Mouse (Mus musculus) brain, embryonic 14.5 days (tissue): ENCODE results near the gene Ctsz.

ENCODE experiments used
- CTCF ChIP-seq: fragments of 200-500 bp; IDR thresholded peaks from 2 replicates; pipeline ENCODE4 v1.5.1; 2012; ENCODE audit warnings: inconsistent platforms, mild to moderate bottlenecking, moderate library complexity, borderline replicate concordance; ENCODE audit not compliant: insufficient read depth, insufficient read length; ENCODE audit errors: extremely low read depth
- POLR2A ChIP-seq: fragments of 200-500 bp; IDR thresholded peaks from 2 replicates; pipeline ENCODE4 v1.6.1; 2012; ENCODE audit warnings: mild to moderate bottlenecking, inconsistent platforms, borderline replicate concordance; ENCODE audit not compliant: poor library complexity, insufficient read depth, insufficient read length, severe bottlenecking; ENCODE audit errors: extremely low read depth

DNA sequence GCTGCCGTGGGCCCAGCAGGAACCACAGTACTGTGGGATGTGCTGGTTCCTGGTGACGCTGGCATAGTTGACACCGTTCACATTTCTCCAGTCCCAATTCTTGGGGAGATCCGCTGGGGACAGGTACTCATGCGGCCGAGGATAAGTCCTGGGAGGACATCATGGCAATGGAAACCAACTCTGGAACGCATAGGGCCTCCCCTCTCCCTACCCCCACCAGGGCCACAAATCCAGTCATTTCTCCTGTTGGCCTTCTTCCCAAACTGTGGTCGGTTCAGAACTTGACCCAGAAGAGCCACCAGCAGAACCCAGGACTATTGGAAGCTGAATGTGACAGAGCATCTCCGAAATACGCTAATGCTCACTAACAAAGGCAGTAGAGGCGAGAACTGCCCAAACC lies 658 bp downstream of the Ctsz start:
- TF ChIP-seq CTCF = no peak
- TF ChIP-seq POLR2A = no peak
